Mouse (Mus musculus) kidney, postnatal 25 days (tissue): ENCODE results near the gene P2ry6.

Experiments
- DNase-seq, 2 experiments: peaks; one replicate each; pipeline ENCODE4 v3.0.0; 2021; ENCODE audit warnings: mixed read lengths in 2 of 2

P2ry6 gene

GRCm38 (mm10) chr7:100974135-100974903 is at the start of gene P2ry6:
TSS of gene P2ry6 (minus strand) at chr7:100974649.
- DNase-seq = no peak

GRCm38 (mm10) chr7:101017492-101017891 is 43.0 kb upstream of the P2ry6 start:
- no peak for DNase-seq

GRCm38 (mm10) chr7:101017021-101017461 is 42.6 kb upstream of the P2ry6 start:
- DNase-seq = no peak

- DNase-seq = no peak
These were observed 40.5 kb upstream of the P2ry6 start for GRCm38 (mm10) chr7:101014985-101015384.

- DNase-seq = no peak
These were observed 39.6 kb upstream of the P2ry6 start for GRCm38 (mm10) chr7:101014041-101014440.

- no peak for DNase-seq
These were observed 38.1 kb upstream of the P2ry6 start, which contains the start of gene P2ry2 for GRCm38 (mm10) chr7:101012541-101012940. TSS of gene P2ry2 (minus strand) at chr7:101012866.

- peak; percentile 74 to 90 for DNase-seq
These were observed 37.4 kb upstream of the P2ry6 start for GRCm38 (mm10) chr7:101011681-101012367.

GRCm38 (mm10) chr7:101010741-101011140 is 36.3 kb upstream of the P2ry6 start:
- no peak for DNase-seq

GRCm38 (mm10) chr7:101006201-101006600 is 31.8 kb upstream of the P2ry6 start:
- DNase-seq = peak; percentile 34 to 49

- DNase-seq = no peak
These were observed 30.7 kb upstream of the P2ry6 start for GRCm38 (mm10) chr7:101005119-101005518.

GRCm38 (mm10) chr7:101003442-101004326 is 29.2 kb upstream of the P2ry6 start:
- peak; percentile 41 to 60 for DNase-seq

GRCm38 (mm10) chr7:101002274-101002673 is 27.8 kb upstream of the P2ry6 start:
- peak; percentile 31 to 57 for DNase-seq

GRCm38 (mm10) chr7:100999623-101000022 is 25.2 kb upstream of the P2ry6 start:
- DNase-seq = no peak

GRCm38 (mm10) chr7:100998578-100998960 is 24.1 kb upstream of the P2ry6 start:
- no peak for DNase-seq

GRCm38 (mm10) chr7:100997951-100998577 is 23.6 kb upstream of the P2ry6 start:
- DNase-seq = no peak

GRCm38 (mm10) chr7:100997215-100997614 is 22.8 kb upstream of the P2ry6 start:
- DNase-seq = no peak

GRCm38 (mm10) chr7:100995951-100996350 is 21.5 kb upstream of the P2ry6 start:
- no peak for DNase-seq

GRCm38 (mm10) chr7:100995260-100995864 is 20.9 kb upstream of the P2ry6 start:
- DNase-seq = no peak

- DNase-seq = peak; percentile 44 to 71
These were observed 18.7 kb upstream of the P2ry6 start for GRCm38 (mm10) chr7:100993166-100993565.

GRCm38 (mm10) chr7:100991972-100992371 is 17.5 kb upstream of the P2ry6 start:
- no peak for DNase-seq

- peak; percentile 52 to 69 for DNase-seq
These were observed 16.3 kb upstream of the P2ry6 start for GRCm38 (mm10) chr7:100990636-100991311.
